Mouse (Mus musculus) mesoderm, embryonic 11.5 days (tissue): ENCODE data around the gene Kif24.

Source experiments
- DNase-seq: peaks from one replicate; pipeline ENCODE4 v3.0.0-alpha.2; 2012; ENCODE audit warnings: low read depth, low spot score

The Kif24 gene

GRCm38 (mm10) chr4:41406597-41406996 is 58.1 kb downstream of the Kif24 start:
- DNase-seq = no peak

GRCm38 (mm10) chr4:41401573-41401972 is 63.1 kb downstream of the Kif24 start:
- no peak for DNase-seq

GRCm38 (mm10) chr4:41401167-41401566 is 63.5 kb downstream of the Kif24 start:
- no peak for DNase-seq

- DNase-seq = no peak
Observed at GRCm38 (mm10) chr4:41399904-41400303, 64.8 kb downstream of the Kif24 start.

GRCm38 (mm10) chr4:41398353-41398752 is 66.3 kb downstream of the Kif24 start:
- no peak for DNase-seq

GRCm38 (mm10) chr4:41394651-41395050 is 70.0 kb downstream of the Kif24 start:
- DNase-seq = no peak

GRCm38 (mm10) chr4:41391015-41391414 is 73.7 kb downstream of the Kif24 start:
- no peak for DNase-seq

- DNase-seq = peak; percentile 82
Observed at GRCm38 (mm10) chr4:41390122-41390521, 74.6 kb downstream of the Kif24 start.

- no peak for DNase-seq
Observed at GRCm38 (mm10) chr4:41389240-41389639, 75.4 kb downstream of the Kif24 start.

GRCm38 (mm10) chr4:41388616-41389015 is 76.1 kb downstream of the Kif24 start:
- DNase-seq = no peak

- DNase-seq = no peak
Observed at GRCm38 (mm10) chr4:41387755-41388469, 76.8 kb downstream of the Kif24 start.

GRCm38 (mm10) chr4:41386412-41386975 is 78.2 kb downstream of the Kif24 start:
- no peak for DNase-seq

GRCm38 (mm10) chr4:41381213-41381950 is 83.3 kb downstream of the Kif24 start:
- no peak for DNase-seq

- no peak for DNase-seq
Observed at GRCm38 (mm10) chr4:41377567-41377966, 87.1 kb downstream of the Kif24 start.

- no peak for DNase-seq
Observed at GRCm38 (mm10) chr4:41369702-41370437, 94.8 kb downstream of the Kif24 start.

- DNase-seq = no peak
Observed at GRCm38 (mm10) chr4:41368198-41368597, 96.5 kb downstream of the Kif24 start.

- DNase-seq = no peak
Observed at GRCm38 (mm10) chr4:41361059-41361458, 103.6 kb downstream of the Kif24 start.

GRCm38 (mm10) chr4:41359358-41359757 is 105.3 kb downstream of the Kif24 start:
- DNase-seq = no peak

- DNase-seq = no peak
Observed at GRCm38 (mm10) chr4:41358669-41359068, 106.0 kb downstream of the Kif24 start.

- no peak for DNase-seq
Observed at GRCm38 (mm10) chr4:41357154-41357553, 107.5 kb downstream of the Kif24 start.

GRCm38 (mm10) chr4:41353265-41353664 is 111.4 kb downstream of the Kif24 start:
- no peak for DNase-seq

- no peak for DNase-seq
Observed at GRCm38 (mm10) chr4:41352758-41353157, 111.9 kb downstream of the Kif24 start.
